In the genomic region with DNA sequence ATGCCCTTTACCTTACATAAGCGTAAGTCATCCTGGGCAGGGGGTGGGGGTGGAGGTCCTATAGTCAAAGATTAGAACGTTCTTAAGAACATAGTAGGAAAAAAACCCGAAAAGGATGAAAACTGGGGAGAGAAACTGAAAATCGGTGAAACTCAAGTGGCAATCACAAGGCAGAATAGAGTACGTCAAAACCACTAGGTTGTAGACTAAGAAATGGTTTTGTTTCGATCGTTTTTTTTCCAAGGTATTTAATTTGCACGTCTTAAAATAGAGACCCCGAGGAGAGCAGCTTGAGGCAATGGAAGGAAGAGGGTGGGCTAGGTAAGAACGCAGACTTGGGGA, we compare ENCODE assay signal across 8 mouse cellular contexts. TPM values are rescaled to one million over a fixed set of nuclear protein-coding genes. Genes with fewer than 3 reads are reported as not detected.
DNase-seq lines count a peak whose midpoint lies in the region; ATAC-seq lines count a peak whose summit lies in the region.

No protein-coding gene starts in this region.

- H3K27me3 ChIP-seq in heart, embryonic 10.5 days (ENCODE audit: insufficient read depth, poor library complexity, severe bottlenecking), result peaks cover 8% of the 10 kb centered on the region; the same call in 1 of the 2 replicates
- H3K27me3 ChIP-seq in forebrain, embryonic 11.5 days (ENCODE audit: control insufficient read depth, insufficient read depth, low read length), result no peaks in the 10 kb centered on the region; the same call in 1 of the 2 replicates
- H3K27me3 ChIP-seq in liver, embryonic 13.5 days, result no peaks in the 10 kb centered on the region

- intact Hi-C loops in heart, postnatal 14 days (cut with DNase I), result no loop called here

- H3K36me3 ChIP-seq in heart, embryonic 10.5 days, result no peaks in the 10 kb centered on the region
- no peaks in the 10 kb centered on the region for H3K36me3 ChIP-seq in forebrain, embryonic 11.5 days (ENCODE audit: control insufficient read depth, insufficient read depth, low read length)
- no peaks in the 10 kb centered on the region for H3K36me3 ChIP-seq in liver, embryonic 13.5 days

- H3K4me1 ChIP-seq in heart, embryonic 10.5 days, result 0 out of 2 replicates have a peak, but pooled peaks cover 2% of the 10 kb centered on the region
- peaks cover 3% of the 10 kb centered on the region; the same call in 1 of the 2 replicates for H3K4me1 ChIP-seq in forebrain, embryonic 11.5 days (replicated peaks; ENCODE audit: control insufficient read depth, insufficient read depth, low read length)
- H3K4me1 ChIP-seq in liver, embryonic 13.5 days (replicated peaks), result peaks cover 32% of the 10 kb centered on the region

- ATAC-seq in forebrain, embryonic 11.5 days (replicated peaks; ENCODE audit: low FRiP score), result no peak
- ATAC-seq in liver, embryonic 13.5 days (ENCODE audit: low read depth), result no peak
- ATAC-seq in erythroid progenitor cell, adult 5-6 weeks (replicated peaks; ENCODE audit: low FRiP score, poor library complexity, severe bottlenecking), result no peak

- H3K9me3 ChIP-seq in heart, embryonic 10.5 days, result no peaks in the 10 kb centered on the region
- no peaks in the 10 kb centered on the region for H3K9me3 ChIP-seq in forebrain, embryonic 11.5 days (ENCODE audit: control insufficient read depth, low read length)
- no peaks in the 10 kb centered on the region for H3K9me3 ChIP-seq in liver, embryonic 13.5 days (replicated peaks)

- H3K4me3 ChIP-seq in heart, embryonic 10.5 days, result peak overlapping the region; percentile 96
- H3K4me3 ChIP-seq in forebrain, embryonic 11.5 days (ENCODE audit: low read depth, low read length), result peak overlapping the region; percentile 80
- peak overlapping the region; percentile 95 for H3K4me3 ChIP-seq in liver, embryonic 13.5 days (replicated peaks)

- no peak for DNase-seq in heart, embryonic 10.5 days (ENCODE audit: low spot score)
- DNase-seq in heart, postnatal 14 days, result no peak
- peak; percentile 12 for DNase-seq in 3134 (ENCODE audit: extremely low read depth, insufficient read length, low spot score)
- DNase-seq in forebrain, embryonic 11.5 days (ENCODE audit: low spot score), result no peak
- DNase-seq in liver, embryonic 13.5 days, result no peak
- no peak for DNase-seq in layer of hippocampus, postnatal 25 days (ENCODE audit: extremely low spot score in 1 of 2, low spot score in 1 of 2)
- DNase-seq in ovary, postnatal 14 days (ENCODE audit: low spot score), result no peak

- H3K27ac ChIP-seq in heart, embryonic 10.5 days, result peak overlapping the region; percentile 94
- H3K27ac ChIP-seq in forebrain, embryonic 11.5 days (ENCODE audit: low read depth, low read length), result no peak overlapping the region
- peak overlapping the region; percentile 96 for H3K27ac ChIP-seq in liver, embryonic 13.5 days

- peak overlapping the region; percentile 78 for H3K4me2 ChIP-seq in forebrain, embryonic 11.5 days (ENCODE audit: low read depth, low read length, severe bottlenecking)
- peak overlapping the region; percentile 90 for H3K4me2 ChIP-seq in liver, embryonic 13.5 days

- WGBS in heart, embryonic 10.5 days, result 20% methylated on average over 10 of the region's 10 CpGs
- 14% methylated on average over 10 of the region's 10 CpGs for WGBS in forebrain, embryonic 11.5 days
- 9% methylated on average over 10 of the region's 10 CpGs for WGBS in liver, embryonic 13.5 days (ENCODE audit: insufficient replicate concordance)

- H3K9ac ChIP-seq in forebrain, embryonic 11.5 days (ENCODE audit: low read length), result peak overlapping the region; percentile 82
- peak overlapping the region; percentile 96 for H3K9ac ChIP-seq in liver, embryonic 13.5 days

RNA-seq across cellular contexts. Expression of a gene that starts 1.2 kb away (rescaled TPM):
- 13.9 and 14.2 TPM in 2 replicates for polyA plus RNA-seq in heart, embryonic 10.5 days (2016; fragmentation: Nextera tagmentation; extraction: Ambion mirVana)
- 10 to 100 TPM; 25.5 to 29.9 TPM for total RNA-seq in heart, postnatal 14 days (2021)
- 17.1 and 18.4 TPM in 2 replicates for polyA plus RNA-seq in forebrain, embryonic 11.5 days (2014; fragmentation: Nextera tagmentation; extraction: Ambion mirVana)
- 7.0 and 10.0 TPM in 2 replicates for polyA plus RNA-seq in liver, embryonic 13.5 days (2015; fragmentation: Nextera tagmentation; extraction: Ambion mirVana)
- total RNA-seq in erythroid progenitor cell, adult 5-6 weeks (2015; ENCODE audit: low replicate concordance), result 122 and 151 TPM in 2 replicates
- 92.4 and 131 TPM in 2 replicates for total RNA-seq in erythroid progenitor cell, adult 5-6 weeks (2017; ENCODE audit: low replicate concordance)
- 10 to 100 TPM; 36.0 to 38.3 TPM for total RNA-seq in layer of hippocampus, postnatal 25 days (2021)

RNA-seq across cellular contexts. Expression of a gene that starts 53.0 kb away (rescaled TPM):
- not detected in 2 replicates for polyA plus RNA-seq in heart, embryonic 10.5 days (2016; fragmentation: Nextera tagmentation; extraction: Ambion mirVana)
- not detected for total RNA-seq in heart, postnatal 14 days (2021)
- not detected in 2 replicates for polyA plus RNA-seq in forebrain, embryonic 11.5 days (2014; fragmentation: Nextera tagmentation; extraction: Ambion mirVana)
- polyA plus RNA-seq in liver, embryonic 13.5 days (2015; fragmentation: Nextera tagmentation; extraction: Ambion mirVana), result not detected in 2 replicates
- not detected in 2 replicates for total RNA-seq in erythroid progenitor cell, adult 5-6 weeks (2015; ENCODE audit: low replicate concordance)
- not detected in 2 replicates for total RNA-seq in erythroid progenitor cell, adult 5-6 weeks (2017; ENCODE audit: low replicate concordance)
- not detected for total RNA-seq in layer of hippocampus, postnatal 25 days (2021)
